Mouse (Mus musculus) midbrain, embryonic 16.5 days (tissue): Measurements from ENCODE around the gene Cbfa2t3. TPM values are rescaled to one million over a fixed set of nuclear protein-coding genes. Genes with fewer than 3 reads are reported as not detected.
"Not testable (repeated sequence)": the region's sequence is repeated elsewhere in the genome, so short reads cannot be mapped to it uniquely, and the experiment has no call there.

Experiments
- ATAC-seq: fragments of 200-750 bp; cut with Nextera tagmentation; 2 replicates; pipeline ENCODE4 v1.8.0; 2017; ENCODE audit warnings: moderate TSS enrichment
- H3K27ac ChIP-seq: fragments of 300-500 bp; sonication (generic); 2 replicates; pipeline ENCODE4 v1.5.1; 2014; ENCODE audit warnings: mild to moderate bottlenecking, low read length, mixed read lengths
- H3K27me3 ChIP-seq: fragments of 300-500 bp; sonication (generic); 2 replicates; pipeline ENCODE4 v1.6.1; 2014; ENCODE audit warnings: low read depth, low read length, mixed read lengths; ENCODE audit not compliant: control insufficient read depth, insufficient read depth
- H3K36me3 ChIP-seq: fragments of 300-500 bp; sonication (generic); 2 replicates; pipeline ENCODE4 v1.6.1; 2014; ENCODE audit warnings: mild to moderate bottlenecking, low read length, moderate library complexity, mixed read lengths; ENCODE audit not compliant: control insufficient read depth, insufficient read depth
- H3K4me1 ChIP-seq: fragments of 300-500 bp; sonication (generic); 2 replicates; pipeline ENCODE4 v1.6.1; 2014; ENCODE audit warnings: mild to moderate bottlenecking, low read length, mixed read lengths; ENCODE audit not compliant: control insufficient read depth, insufficient read depth
- H3K4me2 ChIP-seq: fragments of 300-500 bp; sonication (generic); 2 replicates; pipeline ENCODE4 v1.6.1; 2014; ENCODE audit warnings: mild to moderate bottlenecking, low read length, mixed read lengths
- H3K4me3 ChIP-seq: fragments of 300-500 bp; sonication (generic); 2 replicates; pipeline ENCODE4 v1.5.1; 2014; ENCODE audit warnings: low read depth, mild to moderate bottlenecking, low read length, moderate library complexity, mixed read lengths
- H3K9ac ChIP-seq: fragments of 300-500 bp; sonication (generic); 2 replicates; pipeline ENCODE4 v1.6.1; 2014; ENCODE audit warnings: low read depth, low read length, mixed read lengths
- H3K9me3 ChIP-seq: fragments of 300-500 bp; sonication (generic); replicated peaks from 2 replicates; pipeline ENCODE4 v1.6.1; 2014; ENCODE audit warnings: mild to moderate bottlenecking, low read length, mixed read lengths; ENCODE audit not compliant: control insufficient read depth, poor library complexity, severe bottlenecking
- WGBS: fragments of 180-500 bp; shearing (Covaris S2); extraction: QIAGEN DNeasy Blood & Tissue Kit; methylation state at CpG from one replicate; pipeline ENCODE4 v1.1.7; 2014; 5-methylcytosine and 5-hydroxymethylcytosine counted together
- polyA plus RNA-seq: library from polyadenylated mRNA; unstranded; fragments of >200 nt; fragmentation: Nextera tagmentation; extraction: Ambion mirVana; gene quantifications from 2 replicates; pipeline ENCODE4 v1.2.1, GENCODE M21; 2015

Cbfa2t3 gene
- polyA plus RNA-seq, 1 experiment from 2014 or later = 17.7 TPM

GRCm38 (mm10) chr8:122633205-122633604 is 65.7 kb downstream of the Cbfa2t3 start:
- no peak overlapping the region for H3K4me2 ChIP-seq
- H3K27me3 ChIP-seq = no peaks in the 10 kb centered on the region
- WGBS = 94% methylated on average over 14 of the region's 14 CpGs
- H3K9me3 ChIP-seq = no peaks in the 10 kb centered on the region
- H3K4me3 ChIP-seq = no peak overlapping the region
- H3K36me3 ChIP-seq = peaks cover 30% of the 10 kb centered on the region
- no peak overlapping the region for H3K27ac ChIP-seq
- ATAC-seq = no peak
- no peaks in the 10 kb centered on the region for H3K4me1 ChIP-seq
- H3K9ac ChIP-seq = no peak overlapping the region

GRCm38 (mm10) chr8:122632134-122632533 is 66.8 kb downstream of the Cbfa2t3 start:
- ATAC-seq, H3K4me2 ChIP-seq, H3K4me3 ChIP-seq, H3K9ac ChIP-seq, H3K9me3 ChIP-seq, H3K27me3 ChIP-seq, H3K27ac ChIP-seq, H3K4me1 ChIP-seq: not testable (repeated sequence)
- 80% methylated on average over 3 of the region's 3 CpGs for WGBS
- H3K36me3 ChIP-seq = peaks cover 27% of the 10 kb centered on the region

- Histone ChIP-seq H3K9me3 (no peaks in the 10 kb centered on the region), H3K4me3 (no peak overlapping the region), H3K4me1 (no peaks in the 10 kb centered on the region), H3K4me2 (no peak overlapping the region), H3K36me3 (peaks cover 27% of the 10 kb centered on the region), H3K9ac (no peak overlapping the region), H3K27ac (no peak overlapping the region), H3K27me3 (no peaks in the 10 kb centered on the region)
- WGBS = 51% methylated on average over 22 of the region's 22 CpGs
- no peak for ATAC-seq
Observed at GRCm38 (mm10) chr8:122630696-122631095, 68.2 kb downstream of the Cbfa2t3 start.

GRCm38 (mm10) chr8:122629388-122629787 is 69.5 kb downstream of the Cbfa2t3 start:
- ATAC-seq = no peak
- WGBS = 20% methylated on average over 10 of the region's 10 CpGs
- Histone ChIP-seq H3K4me1 (no peaks in the 10 kb centered on the region), H3K4me2 (no peak overlapping the region), H3K27ac (no peak overlapping the region), H3K4me3 (no peak overlapping the region), H3K9ac (no peak overlapping the region), H3K36me3 (peaks cover 16% of the 10 kb centered on the region), H3K9me3 (no peaks in the 10 kb centered on the region), H3K27me3 (no peaks in the 10 kb centered on the region)

GRCm38 (mm10) chr8:122626896-122627295 is 72.0 kb downstream of the Cbfa2t3 start:
- ATAC-seq = no peak
- Histone ChIP-seq H3K27ac (no peak overlapping the region), H3K27me3 (no peaks in the 10 kb centered on the region), H3K9ac (no peak overlapping the region), H3K4me2 (no peak overlapping the region), H3K4me3 (no peak overlapping the region), H3K9me3 (no peaks in the 10 kb centered on the region), H3K36me3 (0 out of 2 replicates have a peak, but pooled peaks cover 3% of the 10 kb centered on the region), H3K4me1 (no peaks in the 10 kb centered on the region)
- 75% methylated on average over 2 of the region's 2 CpGs for WGBS

GRCm38 (mm10) chr8:122625811-122626210 is 73.1 kb downstream of the Cbfa2t3 start:
- Histone ChIP-seq H3K27ac (no peak overlapping the region), H3K9ac (no peak overlapping the region), H3K4me1 (no peaks in the 10 kb centered on the region), H3K9me3 (no peaks in the 10 kb centered on the region), H3K4me2 (no peak overlapping the region), H3K36me3 (0 out of 2 replicates have a peak, but pooled peaks cover 3% of the 10 kb centered on the region), H3K4me3 (no peak overlapping the region), H3K27me3 (no peaks in the 10 kb centered on the region)
- WGBS = 91% methylated on average over 9 of the region's 9 CpGs
- no peak for ATAC-seq

- no peak overlapping the region for H3K4me2 ChIP-seq
- H3K9me3 ChIP-seq = no peaks in the 10 kb centered on the region
- 65% methylated on average over 5 of the region's 5 CpGs for WGBS
- H3K4me3 ChIP-seq = no peak overlapping the region
- 0 out of 2 replicates have a peak, but pooled peaks cover 3% of the 10 kb centered on the region for H3K36me3 ChIP-seq
- H3K27me3 ChIP-seq = no peaks in the 10 kb centered on the region
- no peak for ATAC-seq
- no peaks in the 10 kb centered on the region; the same call in 1 of the 2 replicates for H3K4me1 ChIP-seq
- no peak overlapping the region for H3K27ac ChIP-seq
- no peak overlapping the region for H3K9ac ChIP-seq
Observed at GRCm38 (mm10) chr8:122624653-122625052, 74.3 kb downstream of the Cbfa2t3 start.

GRCm38 (mm10) chr8:122623844-122624642 is 74.9 kb downstream of the Cbfa2t3 start:
- no peak overlapping the region for H3K9ac ChIP-seq
- no peak overlapping the region for H3K4me3 ChIP-seq
- ATAC-seq = no peak

GRCm38 (mm10) chr8:122622727-122623126 is 76.2 kb downstream of the Cbfa2t3 start, which contains the start of gene Pabpn1l:
Gene Pabpn1l (minus strand): TSS chr8:122622739.
- peaks cover 2% of the 10 kb centered on the region; the same call in 1 of the 2 replicates for H3K4me1 ChIP-seq
- no peaks in the 10 kb centered on the region for H3K36me3 ChIP-seq
- 73% methylated on average over 6 of the region's 6 CpGs for WGBS
- ATAC-seq = no peak
- H3K9ac ChIP-seq = no peak within 1 kb of the TSS
- H3K27me3 ChIP-seq = no peaks in the 10 kb centered on the region
- H3K27ac ChIP-seq = no peak within 1 kb of the TSS
- H3K4me3 ChIP-seq = no peak within 1 kb of the TSS
- H3K9me3 ChIP-seq = no peaks in the 10 kb centered on the region
- no peak within 1 kb of the TSS for H3K4me2 ChIP-seq

More at GRCm38 (mm10) chr8:122623844-122624642, 74.9 kb downstream of the Cbfa2t3 start:
- H3K36me3 ChIP-seq = 0 out of 2 replicates have a peak, but pooled peaks cover 3% of the 10 kb centered on the region
- WGBS = 89% methylated on average over 17 of the region's 17 CpGs
- no peaks in the 10 kb centered on the region for H3K27me3 ChIP-seq
- no peak overlapping the region for H3K4me2 ChIP-seq
- H3K4me1 ChIP-seq = no peaks in the 10 kb centered on the region; the same call in 1 of the 2 replicates
- no peak overlapping the region for H3K27ac ChIP-seq
- H3K9me3 ChIP-seq = no peaks in the 10 kb centered on the region
